Mouse (Mus musculus) limb, embryonic 15.5 days (tissue): ENCODE measurements around the gene Dpt. TPM values are rescaled to one million over a fixed set of nuclear protein-coding genes. Genes with fewer than 3 reads are reported as not detected.

ENCODE experiments used
- ATAC-seq: fragments of 200-750 bp; cut with Nextera tagmentation; 2 replicates; pipeline ENCODE4 v1.8.0; 2017; ENCODE audit warnings: low read depth, moderate TSS enrichment; ENCODE audit not compliant: insufficient number of reproducible peaks, low FRiP score, low TSS enrichment
- H3K27ac ChIP-seq: fragments of 300-500 bp; sonication (generic); 2 replicates; pipeline ENCODE4 v1.5.1; 2015; ENCODE audit warnings: moderate library complexity, mild to moderate bottlenecking, inconsistent platforms
- H3K27me3 ChIP-seq: fragments of 300-500 bp; sonication (generic); 2 replicates; pipeline ENCODE4 v1.6.1; 2015; ENCODE audit warnings: inconsistent platforms
- H3K36me3 ChIP-seq: fragments of 300-500 bp; sonication (generic); 2 replicates; pipeline ENCODE4 v1.6.1; 2015; ENCODE audit warnings: inconsistent platforms
- H3K4me1 ChIP-seq: fragments of 300-500 bp; sonication (generic); 2 replicates; pipeline ENCODE4 v1.6.1; 2015; ENCODE audit warnings: inconsistent platforms
- H3K4me2 ChIP-seq: fragments of 300-500 bp; sonication (generic); 2 replicates; pipeline ENCODE4 v1.6.1; 2015; ENCODE audit warnings: mild to moderate bottlenecking, inconsistent platforms
- H3K4me3 ChIP-seq: fragments of 300-500 bp; sonication (generic); 2 replicates; pipeline ENCODE4 v1.5.1; 2015; ENCODE audit warnings: mild to moderate bottlenecking, inconsistent platforms
- H3K9ac ChIP-seq: fragments of 300-500 bp; sonication (generic); 2 replicates; pipeline ENCODE4 v1.6.1; 2015; ENCODE audit warnings: inconsistent platforms
- H3K9me3 ChIP-seq: fragments of 300-500 bp; sonication (generic); 2 replicates; pipeline ENCODE4 v1.6.1; 2016; ENCODE audit warnings: inconsistent platforms
- WGBS: fragments of 180-500 bp; shearing (Covaris S2); methylation state at CpG from one replicate; pipeline ENCODE4 v1.1.7; 2015; 5-methylcytosine and 5-hydroxymethylcytosine counted together
- polyA plus RNA-seq: library from polyadenylated mRNA; unstranded; fragments of >200 nt; fragmentation: Nextera tagmentation; extraction: Ambion mirVana; gene quantifications from 2 replicates; pipeline ENCODE4 v1.2.1, GENCODE M21; 2015

The Dpt gene
- polyA plus RNA-seq, 1 experiment from 2014 or later: 78.9 TPM

GRCm38 (mm10) chr1:164864666-164865065 lies 68.2 kb downstream of the Dpt start:
- Histone ChIP-seq H3K9ac (no peak overlapping the region), H3K36me3 (no peaks in the 10 kb centered on the region), H3K9me3 (no peaks in the 10 kb centered on the region), H3K4me1 (no peaks in the 10 kb centered on the region), H3K27ac (no peak overlapping the region), H3K4me3 (no peak overlapping the region), H3K27me3 (no peaks in the 10 kb centered on the region), H3K4me2 (no peak overlapping the region)
- WGBS: 87% methylated on average over 3 of the region's 3 CpGs
- ATAC-seq: no peak

DNA sequence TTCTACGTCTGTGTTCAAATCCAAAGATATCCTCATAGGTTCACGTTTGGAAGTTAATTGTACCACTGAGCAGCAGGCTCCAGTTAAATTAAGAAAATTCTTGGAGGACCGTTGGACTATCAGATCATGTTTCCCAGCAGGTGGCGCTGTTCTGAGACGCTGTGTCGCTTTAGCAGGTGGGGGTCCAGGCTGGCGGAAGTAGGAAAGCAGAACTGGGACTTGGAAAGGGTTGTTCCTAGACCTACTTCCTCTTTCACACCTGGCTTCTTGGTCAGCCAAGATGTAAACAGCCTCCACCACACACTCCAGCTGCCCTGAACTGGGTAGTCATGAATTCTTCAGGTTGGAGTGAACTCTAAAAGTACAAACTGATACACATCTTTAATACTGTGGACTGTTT lies 74.2 kb downstream of the Dpt start:
- Histone ChIP-seq H3K27me3 (no peaks in the 10 kb centered on the region), H3K36me3 (no peaks in the 10 kb centered on the region), H3K4me2 (no peak overlapping the region), H3K4me3 (no peak overlapping the region), H3K4me1 (no peaks in the 10 kb centered on the region), H3K9me3 (no peaks in the 10 kb centered on the region), H3K27ac (no peak overlapping the region), H3K9ac (no peak overlapping the region)
- 52% methylated on average over 7 of the region's 7 CpGs for WGBS
- no peak for ATAC-seq

Other genes with a start within 250 kb of the Dpt start
- gene Xcl1, start 138.9 kb downstream of the Dpt start, polyA plus RNA-seq: not detected in 2 replicates